Mouse (Mus musculus): ENCODE data around the gene Serpinb6e.

GRCm38 (mm10) chr13:33843308-33843707 lies at the start of gene Serpinb6e:
- no peak for TF ChIP-seq CTCF (IDR thresholded peaks at IDR 0.05; ENCODE audit: low read depth, low read length)
- TF ChIP-seq POLR2A (IDR thresholded peaks at IDR 0.05; ENCODE audit: extremely low read depth, insufficient read depth, low read length): no peak

Measured in liver, adult 2 months (tissue).